Mouse (Mus musculus): ENCODE results near the gene Olfr127. TPM values are rescaled to one million over a fixed set of nuclear protein-coding genes. Genes with fewer than 3 reads are reported as not detected.

Olfr127 gene
- total RNA-seq (2012; rRNA removed), result not detected in 2 replicates
- not detected in 2 replicates for total RNA-seq (2014; rRNA removed)
- 0.07 and 0.10 TPM in 2 replicates for polyA plus RNA-seq (2012; ENCODE audit: insufficient read length, low read depth)

GRCm38 (mm10) chr17:37900137-37900536 is at the start of gene Olfr127:
Gene Olfr127, plus strand, starts transcription at chr17:37900437.
- DNase-seq (ENCODE audit: extremely low read depth), result no peak

GRCm38 (mm10) chr17:37863901-37864300 is 36.3 kb upstream of the Olfr127 start:
- H3K9me3 ChIP-seq (replicated peaks; ENCODE audit: low read length), result peaks cover 37% of the 10 kb centered on the region
- no peaks in the 10 kb centered on the region for H3K36me3 ChIP-seq (replicated peaks in 1 of 2; ENCODE audit: control insufficient read depth in 1 of 2, insufficient read depth in 1 of 2, low read length in 1 of 2)
- H3K4me1 ChIP-seq (ENCODE audit: control insufficient read depth in 1 of 2, insufficient read depth in 2 of 2), result no peaks in the 10 kb centered on the region
- H3K4me2 ChIP-seq (ENCODE audit: insufficient read depth, low read depth, poor library complexity, severe bottlenecking), result no peak overlapping the region
- no peaks in the 10 kb centered on the region for H3K27me3 ChIP-seq (replicated peaks)
- in situ Hi-C loops (cut with MboI; ENCODE audit: low pct_ligation_motif_present, low pct_unique_long_range_greater_than_20kb, low sequenced_read_pairs) (no loop called here), dilution Hi-C loops (cut with MboI; ENCODE audit: extremely low pct_ligation_motif_present, extremely low pct_unique_long_range_greater_than_20kb, low sequenced_read_pairs) (no loop called here)
- H3K79me2 ChIP-seq (replicated peaks; ENCODE audit: control insufficient read depth, extremely low read depth, insufficient read depth, poor library complexity, severe bottlenecking), result no peaks in the 10 kb centered on the region
- no peak for DNase-seq (ENCODE audit: extremely low read depth)
- TF ChIP-seq UBTF (IDR thresholded peaks at IDR 0.05; ENCODE audit: low read depth, low read length) (no peak), NRF1 (IDR thresholded peaks at IDR 0.05; ENCODE audit: low read depth, low read length) (no peak), MEF2A (IDR thresholded peaks at IDR 0.05; ENCODE audit: borderline replicate concordance, low read depth, low read length) (no peak), E2F4 (IDR thresholded peaks at IDR 0.05; ENCODE audit: insufficient replicate concordance, low read depth, low read length) (no peak)
- H3K27ac ChIP-seq (ENCODE audit: insufficient read depth, low read depth), result no peak overlapping the region
- H3K9ac ChIP-seq (ENCODE audit: insufficient read depth, low read depth), result no peak overlapping the region
- H3K4me3 ChIP-seq (replicated peaks in 1 of 3; ENCODE audit: low read depth in 2 of 3, low read length in 2 of 3, poor library complexity in 1 of 3), result no peak overlapping the region

More at GRCm38 (mm10) chr17:37900137-37900536, at the start of gene Olfr127:
- Histone ChIP-seq H3K79me2 (replicated peaks; ENCODE audit: control insufficient read depth, extremely low read depth, insufficient read depth, poor library complexity, severe bottlenecking) (no peaks in the 10 kb centered on the region), H3K4me1 (ENCODE audit: control insufficient read depth in 1 of 2, insufficient read depth in 2 of 2) (no peaks in the 10 kb centered on the region), H3K36me3 (replicated peaks in 1 of 2; ENCODE audit: control insufficient read depth in 1 of 2, insufficient read depth in 1 of 2, low read length in 1 of 2) (no peaks in the 10 kb centered on the region), H3K27ac (ENCODE audit: insufficient read depth, low read depth) (no peak within 1 kb of the TSS), H3K4me2 (ENCODE audit: insufficient read depth, low read depth, poor library complexity, severe bottlenecking) (no peak within 1 kb of the TSS), H3K9ac (ENCODE audit: insufficient read depth, low read depth) (no peak within 1 kb of the TSS), H3K9me3 (replicated peaks; ENCODE audit: low read length) (peaks cover 4% of the 10 kb centered on the region), H3K4me3 (replicated peaks in 1 of 3; ENCODE audit: low read depth in 2 of 3, low read length in 2 of 3, poor library complexity in 1 of 3) (no peak within 1 kb of the TSS), H3K27me3 (replicated peaks) (no peaks in the 10 kb centered on the region)
- no peak for TF ChIP-seq E2F4 (IDR thresholded peaks at IDR 0.05; ENCODE audit: insufficient replicate concordance, low read depth, low read length)
- TF ChIP-seq RAD21 (IDR thresholded peaks at IDR 0.05; ENCODE audit: low read depth, low read length), result no peak
- no peak for TF ChIP-seq JUND (conservative IDR thresholded peaks at IDR 0.05; ENCODE audit: low read depth, low read length)
- TF ChIP-seq TBP (conservative IDR thresholded peaks at IDR 0.05; ENCODE audit: low read depth, low read length), result no peak
- no peak for TF ChIP-seq POLR2AphosphoS2 (IDR thresholded peaks at IDR 0.05; ENCODE audit: low read depth, low read length)
- TF ChIP-seq USF1 (IDR thresholded peaks at IDR 0.05; ENCODE audit: low read depth, low read length), result no peak
- TF ChIP-seq JUN (IDR thresholded peaks at IDR 0.05; ENCODE audit: insufficient read depth, low read depth, low read length), result no peak
- no peak for TF ChIP-seq BHLHE40 (IDR thresholded peaks at IDR 0.05; ENCODE audit: low read depth, low read length)
- dilution Hi-C loops (cut with MboI; ENCODE audit: extremely low pct_ligation_motif_present, extremely low pct_unique_long_range_greater_than_20kb, low sequenced_read_pairs), result no loop called here
- in situ Hi-C loops (cut with MboI; ENCODE audit: low pct_ligation_motif_present, low pct_unique_long_range_greater_than_20kb, low sequenced_read_pairs), result no loop called here

DNA sequence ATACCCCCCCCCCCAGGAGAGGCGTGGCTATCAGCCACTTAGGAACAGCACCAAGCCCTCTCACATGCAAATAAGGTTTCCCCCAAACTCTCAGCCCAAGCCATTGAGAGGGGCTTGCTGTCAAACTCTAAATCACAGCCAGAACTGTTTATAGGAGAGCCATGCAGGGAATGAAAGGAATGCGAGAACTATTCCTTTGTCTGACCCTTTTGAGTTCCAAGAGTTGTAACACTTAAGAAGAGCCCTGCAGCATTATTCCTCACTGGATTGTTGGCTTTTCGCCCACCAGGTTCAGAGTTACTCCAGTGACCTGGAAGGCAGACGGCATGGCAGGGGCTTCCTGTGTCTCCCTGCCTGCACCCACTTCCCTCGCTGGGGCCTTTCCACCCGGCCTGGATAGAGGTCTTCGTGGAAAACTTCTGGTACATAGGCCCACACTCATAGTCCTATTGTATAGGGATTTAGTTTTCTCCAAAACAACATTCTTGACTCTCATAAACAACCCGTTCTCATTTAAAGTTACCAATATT is 30.5 kb upstream of the Olfr127 start:
- peaks cover 31% of the 10 kb centered on the region for H3K9me3 ChIP-seq (replicated peaks; ENCODE audit: low read length)
- TF ChIP-seq JUND (conservative IDR thresholded peaks at IDR 0.05; ENCODE audit: low read depth, low read length) (no peak), NELFE (IDR thresholded peaks at IDR 0.05; ENCODE audit: low read depth, low read length) (no peak), TBP (conservative IDR thresholded peaks at IDR 0.05; ENCODE audit: low read depth, low read length) (no peak), USF2 (conservative IDR thresholded peaks at IDR 0.05; ENCODE audit: low read depth, low read length) (no peak), MAFK (IDR thresholded peaks at IDR 0.05; ENCODE audit: insufficient replicate concordance, low read length) (no peak)
- no peaks in the 10 kb centered on the region for H3K36me3 ChIP-seq (replicated peaks in 1 of 2; ENCODE audit: control insufficient read depth in 1 of 2, insufficient read depth in 1 of 2, low read length in 1 of 2)
- no peaks in the 10 kb centered on the region for H3K4me1 ChIP-seq (ENCODE audit: control insufficient read depth in 1 of 2, insufficient read depth in 2 of 2)
- H3K4me3 ChIP-seq (replicated peaks in 1 of 3; ENCODE audit: low read depth in 2 of 3, low read length in 2 of 3, poor library complexity in 1 of 3), result no peak overlapping the region
- no peaks in the 10 kb centered on the region for H3K27me3 ChIP-seq (replicated peaks)
- dilution Hi-C loops (cut with MboI; ENCODE audit: extremely low pct_ligation_motif_present, extremely low pct_unique_long_range_greater_than_20kb, low sequenced_read_pairs), result no loop called here
- no peak overlapping the region for H3K27ac ChIP-seq (ENCODE audit: insufficient read depth, low read depth)
- H3K79me2 ChIP-seq (replicated peaks; ENCODE audit: control insufficient read depth, extremely low read depth, insufficient read depth, poor library complexity, severe bottlenecking), result no peaks in the 10 kb centered on the region
- no peak overlapping the region for H3K9ac ChIP-seq (ENCODE audit: insufficient read depth, low read depth)
- H3K4me2 ChIP-seq (ENCODE audit: insufficient read depth, low read depth, poor library complexity, severe bottlenecking), result no peak overlapping the region
- in situ Hi-C loops (cut with MboI; ENCODE audit: low pct_ligation_motif_present, low pct_unique_long_range_greater_than_20kb, low sequenced_read_pairs), result no loop called here
- no peak for DNase-seq (ENCODE audit: extremely low read depth)

Measured in CH12.LX (cell line).